Mouse (Mus musculus) spleen, adult 2 months (tissue): ENCODE results near the gene Unc79. TPM values are rescaled to one million over a fixed set of nuclear protein-coding genes. Genes with fewer than 3 reads are reported as not detected.

Experiments used
- DNase-seq, 2 experiments: peaks; one replicate each; pipeline versions ENCODE4 v3.0.0 to v3.0.0-alpha.2; 2012 to 2021; ENCODE audit warnings: low spot score in 2 of 2, low read depth in 1 of 2
- H3K27ac ChIP-seq: fragments of 200-500 bp; 2 replicates; pipeline ENCODE4 v1.5.1; 2012; ENCODE audit warnings: low read length, inconsistent platforms; ENCODE audit not compliant: insufficient read depth
- H3K27me3 ChIP-seq: fragments of 200-500 bp; 2 replicates; pipeline ENCODE4 v1.6.1; 2012; ENCODE audit warnings: mild to moderate bottlenecking, moderate library complexity, low read length, inconsistent platforms; ENCODE audit not compliant: control insufficient read depth, insufficient read depth
- H3K36me3 ChIP-seq: fragments of 200-500 bp; 2 replicates; pipeline ENCODE4 v1.6.1; 2012; ENCODE audit warnings: mild to moderate bottlenecking, low read length, inconsistent platforms; ENCODE audit not compliant: control insufficient read depth, insufficient read depth
- H3K4me1 ChIP-seq: fragments of 200-500 bp; 2 replicates; pipeline ENCODE4 v1.6.1; 2011; ENCODE audit warnings: inconsistent platforms; ENCODE audit not compliant: control insufficient read depth, insufficient read depth, insufficient read length
- H3K4me3 ChIP-seq: fragments of 200-500 bp; 2 replicates; pipeline ENCODE4 v1.5.1; 2011; ENCODE audit warnings: mild to moderate bottlenecking, inconsistent platforms; ENCODE audit not compliant: insufficient read depth, insufficient read length; ENCODE audit errors: extremely low read depth
- CTCF ChIP-seq: fragments of 200-500 bp; IDR thresholded peaks from 2 replicates; pipeline ENCODE4 v1.5.1; 2011; ENCODE audit warnings: mild to moderate bottlenecking, inconsistent platforms; ENCODE audit not compliant: insufficient read depth, insufficient read length, insufficient replicate concordance; ENCODE audit errors: extremely low read depth
- POLR2A ChIP-seq: fragments of 200-500 bp; IDR thresholded peaks from 2 replicates; pipeline ENCODE4 v1.6.1; 2011; ENCODE audit warnings: low read depth, low read length, inconsistent platforms
- WGBS: fragments of 180-500 bp; shearing (Covaris S2); methylation state at CpG from one replicate; pipeline ENCODE4 v1.1.7; 2018; 5-methylcytosine and 5-hydroxymethylcytosine counted together
- polyA plus RNA-seq: library from polyadenylated mRNA; depleted of rRNA; stranded (reverse); fragments of >200 nt; gene quantifications from 2 replicates; pipeline ENCODE4 v1.2.3, GENCODE M21; 2012

Gene Unc79
- polyA plus RNA-seq, 1 experiment, result 0.12 TPM

DNA sequence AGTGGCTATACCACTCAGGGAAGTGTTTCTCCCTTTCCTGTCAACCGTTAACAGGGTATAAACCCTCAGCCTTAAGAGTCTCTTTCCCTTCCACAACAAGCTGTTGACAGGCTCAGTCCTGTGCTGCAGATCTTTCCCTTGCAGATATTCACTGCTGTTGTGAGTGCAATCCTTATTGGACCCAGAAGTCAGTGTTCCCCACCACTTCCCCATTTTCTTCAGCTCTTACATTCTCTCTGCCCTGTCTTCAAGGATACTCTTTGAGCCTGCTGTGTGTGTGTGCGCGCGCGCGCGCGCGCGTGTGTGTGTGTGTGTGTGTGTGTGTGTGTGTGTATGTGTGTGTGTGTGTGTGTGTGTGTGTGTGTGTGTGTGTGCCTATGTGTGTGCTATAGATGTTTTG, 90.7 kb downstream of the Unc79 start:
- 10% methylated on average over 7 of the region's 10 CpGs for WGBS
- Histone ChIP-seq H3K36me3 (no peaks in the 10 kb centered on the region), H3K27ac (no peak overlapping the region), H3K4me3 (no peak overlapping the region), H3K27me3 (no peaks in the 10 kb centered on the region), H3K4me1 (no peaks in the 10 kb centered on the region)
- no peak for DNase-seq
- no peak for TF ChIP-seq POLR2A
- TF ChIP-seq CTCF, result no peak

DNA sequence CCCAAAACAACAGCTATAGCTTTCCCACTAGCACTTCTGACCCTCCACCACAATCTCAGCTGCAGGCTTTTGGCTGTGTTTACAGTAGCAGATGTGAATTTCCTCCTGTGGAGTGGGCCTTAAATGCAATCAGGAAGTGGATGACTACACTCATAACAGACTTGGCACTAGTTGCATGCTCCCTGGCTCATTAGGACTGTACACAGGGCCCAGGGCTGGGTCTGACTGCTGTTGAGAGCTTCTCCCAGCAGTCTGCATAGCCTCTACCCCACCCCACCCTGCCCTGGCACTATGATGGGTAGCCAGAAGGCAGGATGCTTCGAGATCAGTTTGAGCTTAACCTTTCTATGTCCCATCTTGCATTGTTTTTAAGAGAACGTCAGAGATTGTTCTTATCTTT, 91.5 kb downstream of the Unc79 start:
- Histone ChIP-seq H3K36me3 (no peaks in the 10 kb centered on the region), H3K27ac (no peak overlapping the region), H3K27me3 (no peaks in the 10 kb centered on the region), H3K4me1 (no peaks in the 10 kb centered on the region), H3K4me3 (no peak overlapping the region)
- no peak for DNase-seq
- WGBS, result 64% methylated on average over 2 of the region's 2 CpGs
- TF ChIP-seq POLR2A (no peak), CTCF (no peak)

DNA sequence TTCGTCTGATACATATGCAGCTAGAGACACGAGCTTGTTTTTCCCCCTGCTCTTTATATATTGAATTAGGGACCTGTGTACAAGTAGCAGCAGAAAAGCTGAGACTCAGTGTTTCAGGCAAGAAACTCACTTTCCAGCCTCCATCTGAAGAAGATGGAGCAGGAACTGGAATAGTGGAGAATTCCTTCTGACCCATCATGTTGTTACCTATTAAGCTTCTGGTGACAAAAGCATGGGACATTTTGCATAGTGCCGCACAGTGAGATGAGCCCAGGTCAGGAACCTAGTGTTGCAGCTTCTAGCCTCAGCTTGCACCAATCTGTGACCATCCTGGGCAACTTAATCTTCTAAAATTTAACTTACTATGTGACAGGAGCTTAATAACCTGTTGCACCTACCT, 92.7 kb downstream of the Unc79 start:
- H3K4me1 ChIP-seq, result no peaks in the 10 kb centered on the region

DNA sequence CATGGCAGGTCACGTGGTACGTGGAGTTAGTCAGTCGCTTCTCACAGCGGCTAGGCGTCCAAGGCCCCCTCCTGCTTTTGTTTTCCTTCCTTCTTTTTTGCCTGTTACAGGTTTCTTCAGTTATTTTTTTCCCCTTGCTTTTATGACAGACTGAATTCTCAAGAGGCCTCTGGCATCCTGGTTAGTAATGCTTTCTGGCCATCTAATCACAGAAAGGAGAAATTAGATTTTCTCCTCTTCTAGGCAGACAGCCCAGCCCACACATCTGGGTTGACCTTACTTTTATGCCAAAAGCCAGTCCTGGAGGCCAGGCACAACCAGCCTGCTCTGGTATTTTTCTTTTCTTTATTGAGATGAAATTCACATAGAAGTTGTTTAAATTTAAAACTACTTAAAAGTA, 94.1 kb downstream of the Unc79 start:
- H3K36me3 ChIP-seq, result no peaks in the 10 kb centered on the region
- H3K27me3 ChIP-seq, result no peaks in the 10 kb centered on the region
- no peak overlapping the region for H3K4me3 ChIP-seq
- TF ChIP-seq CTCF, result no peak
- no peak for TF ChIP-seq POLR2A
- no peaks in the 10 kb centered on the region for H3K4me1 ChIP-seq
- no peak for DNase-seq
- 96% methylated on average over 5 of the region's 5 CpGs for WGBS
- no peak overlapping the region for H3K27ac ChIP-seq

More for the DNA sequence above, 92.7 kb downstream of the Unc79 start:
- Histone ChIP-seq H3K36me3 (no peaks in the 10 kb centered on the region), H3K27me3 (no peaks in the 10 kb centered on the region), H3K4me3 (no peak overlapping the region), H3K27ac (no peak overlapping the region)
- DNase-seq, result no peak
- WGBS, result 87% methylated on average over 3 of the region's 3 CpGs
- TF ChIP-seq CTCF, result no peak
- no peak for TF ChIP-seq POLR2A

DNA sequence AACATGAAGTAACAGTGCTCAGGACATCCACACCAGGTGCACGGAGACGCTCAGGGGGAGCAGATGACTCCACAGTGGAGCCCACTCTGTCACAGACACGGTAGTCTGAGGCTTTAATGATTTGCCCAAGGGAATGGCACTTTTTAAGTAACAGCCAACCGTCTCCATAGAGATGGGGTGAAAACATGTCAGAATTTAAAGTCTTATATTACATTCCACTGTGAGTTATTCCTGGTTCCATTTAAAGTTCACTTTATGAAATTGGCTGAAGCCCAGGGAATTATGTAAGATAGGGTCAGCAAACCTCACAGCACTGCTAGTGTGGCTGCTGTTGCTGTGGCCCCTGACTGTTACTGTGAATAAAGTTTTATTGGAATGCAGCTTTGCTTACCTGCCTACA, 95.8 kb downstream of the Unc79 start:
- DNase-seq, result no peak
- Histone ChIP-seq H3K27me3 (no peaks in the 10 kb centered on the region), H3K27ac (no peak overlapping the region), H3K4me1 (no peaks in the 10 kb centered on the region), H3K36me3 (no peaks in the 10 kb centered on the region), H3K4me3 (no peak overlapping the region)
- WGBS, result 87% methylated on average over 4 of the region's 4 CpGs
- TF ChIP-seq CTCF (no peak), POLR2A (no peak)

DNA sequence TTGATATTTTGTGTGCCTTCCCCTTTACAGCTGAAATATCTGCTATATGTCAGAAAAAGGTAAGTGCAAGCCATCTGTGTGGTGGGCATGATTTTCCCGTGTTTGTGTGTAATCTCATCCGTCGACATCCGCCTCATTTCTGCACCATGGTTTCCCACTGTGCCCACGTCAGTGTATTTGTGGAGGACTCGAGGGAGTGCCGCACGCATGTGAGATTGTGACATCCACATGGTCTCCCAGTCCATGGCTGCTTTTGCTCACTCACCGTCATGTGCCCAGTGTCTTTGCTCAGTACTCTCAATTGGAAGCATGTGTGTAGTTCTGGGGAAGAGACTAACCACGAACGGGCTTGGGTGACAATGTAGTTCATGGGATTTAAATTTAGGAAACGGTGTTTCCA, 101.2 kb downstream of the Unc79 start:
- 90% methylated on average over 12 of the region's 12 CpGs for WGBS

DNA sequence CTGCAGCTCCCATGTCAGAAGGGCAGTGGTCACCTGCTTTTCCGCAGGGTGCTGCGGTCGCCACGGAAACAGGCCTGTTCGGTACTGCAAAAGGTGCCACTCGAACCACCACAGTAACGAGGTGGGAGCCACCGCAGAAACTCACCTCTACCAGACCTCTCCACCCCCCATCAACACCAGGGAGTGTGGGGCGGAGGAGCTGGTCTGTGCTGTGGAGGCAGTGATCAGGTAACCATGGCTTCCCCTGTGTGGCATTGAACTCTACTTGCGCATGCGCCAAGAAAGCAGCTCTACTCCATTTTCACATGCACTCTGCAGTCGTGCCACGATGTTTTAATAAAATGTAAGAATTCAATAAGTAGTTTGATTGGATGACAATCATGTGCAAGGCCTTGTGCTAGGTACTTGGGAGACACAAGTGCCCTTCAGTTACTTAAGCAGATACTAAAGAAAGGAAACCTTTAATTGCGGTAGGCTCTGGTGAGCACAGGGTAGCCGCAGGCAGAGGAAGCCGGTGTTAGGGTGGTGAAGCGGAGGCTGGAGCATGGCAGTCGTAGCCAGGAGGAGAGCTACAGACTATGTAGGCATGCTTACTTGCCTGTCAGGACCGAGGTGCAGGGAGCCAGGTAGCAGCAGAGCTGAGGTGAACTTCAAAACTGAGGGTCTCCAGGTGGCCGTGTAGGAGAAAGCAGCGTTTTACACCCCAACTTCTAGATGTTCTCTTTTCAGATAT, 110.8 kb downstream of the Unc79 start:
- DNase-seq, result no peak
- no peaks in the 10 kb centered on the region for H3K36me3 ChIP-seq
- TF ChIP-seq CTCF (no peak), POLR2A (no peak)
- no peaks in the 10 kb centered on the region for H3K4me1 ChIP-seq
- WGBS, result 85% methylated on average over 21 of the region's 21 CpGs
- H3K4me3 ChIP-seq, result no peak overlapping the region
- H3K27ac ChIP-seq, result no peak overlapping the region
- no peaks in the 10 kb centered on the region for H3K27me3 ChIP-seq

More for the DNA sequence above, 101.2 kb downstream of the Unc79 start:
- TF ChIP-seq CTCF, result no peak
- no peak for TF ChIP-seq POLR2A
- H3K36me3 ChIP-seq, result no peaks in the 10 kb centered on the region
- no peaks in the 10 kb centered on the region for H3K27me3 ChIP-seq
- no peak overlapping the region for H3K27ac ChIP-seq
- no peaks in the 10 kb centered on the region for H3K4me1 ChIP-seq
- no peak for DNase-seq
- no peak overlapping the region for H3K4me3 ChIP-seq
